Mouse (Mus musculus) lung, postnatal 25 days (tissue): ENCODE results near the gene Ctsw.

Source experiments
- DNase-seq: peaks from one replicate; pipeline ENCODE4 v3.0.0; 2022; ENCODE audit warnings: low spot score

The Ctsw gene

DNA sequence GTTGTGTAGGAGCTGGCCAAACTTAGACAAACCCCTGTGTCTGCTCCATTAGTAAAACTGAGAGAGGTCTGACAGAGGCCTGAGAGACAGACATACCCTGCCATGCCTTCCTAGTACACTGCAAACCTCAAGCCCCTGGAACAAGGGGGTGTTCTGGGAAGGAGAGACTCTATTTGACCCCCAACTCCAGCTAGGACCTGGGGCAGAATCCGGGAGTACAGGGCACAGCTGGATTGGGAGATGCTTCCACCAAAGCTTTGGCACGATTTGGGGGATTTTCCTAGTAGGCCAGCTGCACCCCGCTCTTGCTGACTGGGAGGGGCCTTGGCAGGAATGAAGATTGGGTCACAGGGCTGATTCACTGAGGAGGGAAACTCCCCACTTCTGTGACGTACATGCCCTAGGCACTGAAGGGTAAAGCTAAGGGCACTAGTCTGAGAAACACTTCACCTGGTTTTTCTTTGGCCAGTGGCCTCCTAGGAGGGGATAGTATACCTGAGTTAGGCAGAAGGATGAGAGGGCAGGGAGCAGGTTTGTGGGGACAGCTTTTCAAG lies 36.3 kb downstream of the Ctsw start:
- DNase-seq, result peak; percentile 60

GRCm38 (mm10) chr19:5430408-5430807 lies 37.9 kb downstream of the Ctsw start:
- DNase-seq, result no peak

- no peak for DNase-seq
These were observed 38.5 kb downstream of the Ctsw start for GRCm38 (mm10) chr19:5429806-5430205.

DNA sequence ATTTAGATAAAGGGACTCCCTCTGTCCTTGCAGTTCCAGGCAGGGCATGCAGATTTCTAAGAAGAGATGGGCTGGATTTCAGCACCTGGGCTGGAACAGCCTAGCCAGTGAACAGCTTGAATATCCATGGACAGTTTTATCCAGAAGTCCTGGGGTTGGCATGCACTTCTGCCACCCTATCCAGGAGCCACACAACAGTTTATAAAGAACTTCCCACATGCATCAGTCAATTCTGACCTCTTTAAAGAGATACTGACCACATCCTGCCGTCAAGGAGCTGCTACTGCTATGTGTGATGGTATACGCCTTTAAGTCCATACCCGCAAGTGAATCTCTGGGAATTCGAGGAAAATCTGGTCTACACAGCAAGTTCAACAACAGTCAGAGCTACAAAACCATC lies 39.1 kb downstream of the Ctsw start:
- DNase-seq, result no peak

- peak; percentile 67 for DNase-seq
These were observed 40.2 kb downstream of the Ctsw start for GRCm38 (mm10) chr19:5428083-5428482.

DNA sequence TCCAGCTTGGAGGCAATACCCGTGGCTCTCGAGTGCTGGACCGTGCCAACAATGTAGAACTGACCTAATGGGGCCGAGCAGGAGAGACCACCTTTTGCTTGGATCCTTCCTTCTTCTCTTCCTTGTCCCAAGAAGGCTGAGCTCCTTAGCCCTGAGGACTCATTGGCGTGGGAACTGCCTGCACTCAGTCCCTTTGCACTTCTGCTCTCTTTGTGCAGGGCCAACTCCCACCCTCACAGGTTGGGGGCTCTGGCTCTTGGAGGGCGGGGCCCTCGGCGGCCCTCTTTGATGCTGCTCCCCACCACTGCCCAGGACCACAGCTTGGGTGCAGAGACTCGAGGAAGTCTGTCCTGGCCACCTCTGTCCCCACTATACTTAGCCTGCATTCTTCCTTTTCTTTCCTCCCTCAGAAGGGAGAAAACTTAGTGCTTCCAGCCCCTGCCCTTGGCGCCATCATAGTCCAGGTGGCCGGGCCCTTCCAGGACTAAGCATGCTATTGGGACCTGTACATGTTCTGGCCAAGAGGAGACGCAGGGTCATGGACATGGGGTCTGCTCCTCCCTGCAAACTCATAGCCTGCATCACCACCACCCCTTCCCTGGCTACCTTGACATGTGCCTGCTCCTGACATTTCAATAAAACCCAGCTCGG lies 41.5 kb downstream of the Ctsw start:
- DNase-seq, result no peak

- DNase-seq, result no peak
These were observed 42.3 kb downstream of the Ctsw start for GRCm38 (mm10) chr19:5425906-5426565.

GRCm38 (mm10) chr19:5424782-5425741 lies 43.2 kb downstream of the Ctsw start, which contains the start of the genes Drap1 and AI837181:
Gene Drap1, minus strand, starts transcription at chr19:5424979.
Gene AI837181, plus strand, starts transcription at chr19:5425144.
- peak; percentile 90 for DNase-seq

GRCm38 (mm10) chr19:5424092-5424781 lies 44.1 kb downstream of the Ctsw start:
- DNase-seq, result peak; percentile 91

DNA sequence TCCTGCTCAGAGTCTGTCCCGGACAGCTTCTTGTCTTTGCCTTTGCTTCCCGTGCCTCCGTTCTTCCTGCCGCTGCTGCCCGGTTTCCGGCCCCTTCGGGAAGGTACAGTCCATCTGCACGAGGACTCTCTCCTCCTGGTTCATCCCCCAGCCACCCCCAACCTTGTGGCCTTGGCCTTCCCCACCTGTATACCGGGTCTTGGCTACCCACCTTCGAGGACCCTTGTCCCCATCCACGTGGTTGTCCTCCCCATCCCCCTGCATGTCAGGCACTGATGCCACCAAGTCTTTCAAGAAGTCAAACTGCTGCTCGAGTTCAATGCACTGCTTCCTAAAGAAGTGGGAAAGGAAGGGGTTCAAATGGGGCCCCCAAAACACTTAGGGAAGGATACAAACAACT lies 44.7 kb downstream of the Ctsw start:
- no peak for DNase-seq

GRCm38 (mm10) chr19:5422895-5423443 lies 45.3 kb downstream of the Ctsw start:
- DNase-seq, result no peak

GRCm38 (mm10) chr19:5422267-5422666 lies 46.0 kb downstream of the Ctsw start:
- DNase-seq, result no peak

GRCm38 (mm10) chr19:5421784-5422183 lies 46.5 kb downstream of the Ctsw start:
- DNase-seq, result no peak

- no peak for DNase-seq
These were observed 47.7 kb downstream of the Ctsw start for GRCm38 (mm10) chr19:5420579-5420978.

DNA sequence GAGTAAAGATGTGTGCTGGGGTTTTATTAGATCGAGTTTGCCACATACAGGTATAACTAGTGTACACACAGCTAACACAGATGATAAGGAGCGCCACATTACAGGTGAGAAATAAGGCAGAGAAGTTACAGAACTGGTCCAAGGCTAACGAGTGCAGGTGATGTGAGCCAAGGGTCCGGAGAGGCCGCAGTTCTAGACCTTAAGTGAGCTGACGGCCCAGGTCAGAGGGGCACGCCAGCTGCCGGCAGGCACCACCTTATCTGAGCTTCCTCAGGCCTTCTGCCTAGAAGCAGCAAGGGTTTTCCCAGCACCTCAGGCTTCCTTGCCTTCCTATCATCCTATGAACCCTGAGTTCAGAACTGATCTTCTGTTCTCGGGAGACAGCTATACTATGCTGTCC lies 48.7 kb downstream of the Ctsw start:
- DNase-seq, result no peak

GRCm38 (mm10) chr19:5418750-5419466 lies 49.4 kb downstream of the Ctsw start:
- no peak for DNase-seq
